Mouse (Mus musculus) left cerebral cortex, postnatal 25 days (tissue): Measurements from ENCODE around the gene Trim63. TPM values are rescaled to one million over a fixed set of nuclear protein-coding genes. Genes with fewer than 3 reads are reported as not detected.

Experiments used
- DNase-seq, 2 experiments: peaks; one replicate each; pipeline ENCODE4 v3.0.0; 2022; ENCODE audit warnings: low spot score in 2 of 2, mixed read lengths in 1 of 2
- intact Hi-C: fragments of 180-260 bp; cut with DNase I; formaldehyde crosslinking; loops from one replicate; pipeline ENCODE4 v1.15.1; 2025
- total RNA-seq, 2 experiments: library from RNA; stranded (reverse); gene quantifications; 2 replicates each; pipeline ENCODE4 v1.2.3; 2021

The Trim63 gene
- total RNA-seq, 2 experiments from 2014 or later, result 0.32 to 0.39 TPM

DNA sequence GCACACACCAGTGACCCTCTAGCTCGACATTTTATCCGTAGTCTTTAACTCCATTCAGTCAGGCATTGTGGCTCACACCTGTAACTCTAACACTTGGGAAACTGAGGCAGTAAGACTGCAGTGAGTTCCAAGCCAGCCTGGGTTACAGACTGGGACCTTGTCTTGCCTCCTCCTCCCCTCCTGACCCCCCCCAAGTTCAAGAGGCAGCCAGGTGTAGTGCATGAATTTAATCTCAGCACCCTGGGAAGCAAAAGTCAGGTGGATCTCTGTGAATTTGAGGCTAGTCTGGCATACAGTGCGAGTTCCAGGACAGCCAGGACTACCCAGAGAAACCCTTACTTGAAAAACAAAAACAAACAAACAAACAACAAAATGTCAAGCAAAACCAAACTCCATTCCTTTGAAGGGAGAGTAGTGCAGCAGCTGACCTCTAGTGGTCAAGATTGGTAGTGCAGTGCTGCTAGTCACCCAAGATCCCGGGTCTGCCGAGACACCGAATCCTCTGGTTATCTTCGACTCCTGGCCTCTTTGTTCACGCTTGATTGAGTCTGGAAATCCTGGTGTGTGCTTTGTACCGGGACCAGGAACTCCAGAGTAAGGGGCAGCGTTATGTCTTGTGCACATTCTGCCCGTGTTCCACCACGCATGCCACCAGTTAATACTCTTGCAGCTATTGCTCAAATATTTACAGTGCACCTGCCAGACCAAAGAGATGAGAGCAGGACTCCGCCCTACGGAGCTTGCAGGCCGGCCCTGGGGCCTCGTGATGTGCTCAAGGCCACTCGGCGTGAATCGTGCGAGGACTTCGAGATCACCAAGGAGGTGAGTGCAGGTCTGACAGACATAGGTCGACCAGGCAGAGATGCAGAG lies 41.9 kb downstream of the Trim63 start:
- DNase-seq, result peak; percentile 77 to 84
- intact Hi-C loops, result loop anchor here (5.0 kb wide), 1 partner anchor 105 kb away; the partner anchor contains the start of gene Grrp1

DNA sequence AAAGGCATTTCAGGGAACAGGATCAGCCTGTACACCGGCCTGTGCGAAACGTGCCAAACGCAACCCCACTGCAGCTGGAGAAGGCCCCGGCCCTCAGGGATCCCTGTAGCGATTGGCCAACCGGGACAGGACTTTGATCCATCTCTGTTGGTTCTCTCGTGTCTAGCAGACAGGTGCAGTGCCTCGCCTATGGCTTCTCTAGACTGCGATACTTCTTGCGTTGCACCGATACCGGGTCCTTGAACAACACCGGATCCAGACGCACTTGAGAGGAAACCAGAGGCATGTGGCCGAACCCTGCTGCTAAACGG lies 42.5 kb downstream of the Trim63 start:
- DNase-seq, result no peak
- intact Hi-C loops, result loop anchor here (5.0 kb wide), 1 partner anchor 105 kb away; the partner anchor contains the start of gene Grrp1

DNA sequence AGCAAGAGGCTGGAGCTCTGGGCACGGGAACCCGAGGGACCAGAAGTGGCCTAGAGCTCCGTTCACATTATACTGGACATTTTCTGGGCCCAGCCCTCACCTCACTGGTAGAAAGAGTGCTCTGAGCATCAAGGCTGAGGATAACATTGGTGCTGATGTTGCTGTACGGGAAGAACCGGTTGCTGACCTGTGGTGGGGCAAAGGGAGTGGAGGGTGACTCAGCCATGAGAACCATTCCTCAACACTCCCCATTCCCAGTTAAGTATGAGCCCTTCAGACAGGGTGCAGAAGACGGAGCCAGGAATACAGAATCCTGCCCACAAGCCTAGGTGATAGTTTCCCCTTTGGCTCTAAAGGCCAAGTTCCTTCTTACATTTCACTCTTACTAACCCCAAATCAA lies 44.7 kb downstream of the Trim63 start:
- intact Hi-C loops, result loop anchor here (5.0 kb wide), 1 partner anchor 107 kb away; the partner anchor contains the start of gene Grrp1
- DNase-seq, result no peak

DNA sequence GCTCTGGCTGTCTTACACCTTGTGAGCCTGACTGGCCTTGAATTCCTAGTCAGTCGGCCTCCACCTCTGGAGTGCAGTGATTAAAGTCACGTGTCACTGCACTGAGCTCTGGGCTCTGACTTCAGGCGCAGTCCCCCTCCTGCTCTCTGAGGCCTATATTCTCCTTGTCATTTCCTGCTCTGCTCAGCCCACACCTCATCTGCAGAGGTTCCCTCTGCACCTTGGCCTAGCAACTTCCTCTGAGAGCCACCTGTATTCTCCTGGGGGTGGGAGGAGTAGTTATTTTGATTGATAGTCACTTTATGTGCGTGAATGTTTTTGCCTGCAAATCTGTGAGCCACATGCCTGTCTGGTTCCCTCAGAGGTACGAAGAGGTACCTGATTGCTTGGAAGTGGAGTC lies 46.3 kb downstream of the Trim63 start:
- intact Hi-C loops, result no loop called here
- DNase-seq, result no peak

DNA sequence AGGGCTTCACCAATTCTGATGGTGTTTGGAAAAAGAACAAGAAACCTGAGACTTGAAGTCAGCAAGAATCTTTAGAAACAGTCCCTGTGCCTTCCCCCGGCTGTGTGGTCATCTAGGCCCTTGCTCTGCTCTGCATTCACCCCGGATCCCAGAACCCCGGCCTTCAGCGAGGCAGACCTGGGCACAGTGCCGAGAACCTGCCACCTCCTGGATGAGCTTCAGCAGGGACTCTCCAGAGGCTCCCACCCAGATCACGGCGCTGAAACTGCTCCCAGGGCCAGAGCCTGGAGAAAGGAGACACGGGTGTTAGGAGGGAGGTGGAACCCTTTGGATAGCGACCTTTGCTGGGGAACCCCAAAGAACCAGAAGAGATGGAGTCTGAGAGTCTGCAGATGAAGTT lies 47.2 kb downstream of the Trim63 start:
- no peak for DNase-seq
- intact Hi-C loops, result no loop called here

DNA sequence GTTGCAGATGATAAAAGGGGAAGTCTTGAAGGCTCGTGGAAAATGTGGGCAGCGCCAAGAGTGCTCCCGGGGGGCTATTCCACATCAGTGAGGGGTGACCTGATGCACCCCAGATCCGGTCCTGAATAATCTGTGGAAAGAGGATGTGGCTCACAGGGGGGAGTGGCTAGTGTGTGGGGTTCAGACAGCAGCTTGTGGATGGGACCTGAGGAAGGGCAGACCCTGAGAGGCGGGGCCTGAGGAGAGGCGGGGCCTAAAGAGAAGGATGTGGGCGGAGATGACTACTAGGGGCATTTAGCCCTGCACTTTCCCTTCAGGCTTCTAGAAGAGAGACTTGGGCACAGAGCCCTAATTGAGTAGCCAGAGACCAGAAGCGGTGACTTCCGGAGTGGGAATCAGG lies 47.7 kb downstream of the Trim63 start:
- intact Hi-C loops, result no loop called here
- no peak for DNase-seq

DNA sequence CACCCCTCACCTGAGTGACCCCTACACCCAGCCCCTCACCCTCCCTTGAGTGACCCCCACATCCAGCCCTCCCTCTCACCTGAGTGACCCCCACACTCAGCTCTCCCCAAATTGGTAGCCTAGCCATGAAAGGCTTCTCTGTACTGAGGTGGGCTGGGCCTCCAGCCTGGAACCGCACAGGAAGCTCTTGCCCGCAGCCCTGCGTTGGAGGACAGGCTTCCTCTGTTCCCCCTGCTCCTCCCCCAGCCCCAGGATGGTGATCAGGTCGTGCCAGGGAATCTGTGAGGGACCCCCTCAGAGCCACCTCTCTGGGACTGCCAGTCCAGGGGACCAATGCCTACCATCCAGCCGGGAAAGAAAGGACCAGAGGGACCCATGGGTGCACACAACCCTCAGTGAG lies 50.4 kb downstream of the Trim63 start:
- intact Hi-C loops, result no loop called here

DNA sequence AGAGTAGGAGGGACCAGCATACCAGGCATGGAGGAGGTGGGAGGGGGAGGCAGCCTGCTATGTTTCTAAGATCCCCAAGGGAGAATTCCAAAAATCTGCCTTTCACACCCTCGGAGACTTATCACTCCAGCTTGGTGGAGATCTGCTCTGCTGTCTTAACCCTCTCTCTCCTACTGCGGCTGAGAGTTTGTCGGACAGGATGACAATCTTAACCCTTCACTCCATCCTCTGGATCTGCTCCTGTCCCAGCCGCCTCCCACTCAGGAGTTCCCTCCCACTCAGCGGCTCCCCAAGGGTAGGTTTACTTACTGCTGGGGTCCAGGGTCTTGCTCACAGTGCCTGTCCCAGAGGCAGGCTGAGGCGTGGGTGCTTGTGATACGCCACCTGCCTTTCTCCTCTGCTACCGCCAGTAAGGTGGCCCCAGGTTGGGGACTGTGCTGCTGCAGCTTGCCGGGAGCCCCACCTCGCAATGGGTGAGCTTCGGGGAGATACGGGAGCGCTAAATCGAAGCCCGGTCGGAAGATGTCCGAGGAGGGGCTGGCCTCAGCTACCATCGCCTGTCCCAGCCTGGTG lies 55.8 kb downstream of the Trim63 start:
- DNase-seq, result peak; percentile 71 to 94
- intact Hi-C loops, result no loop called here

More for the DNA sequence above, 50.4 kb downstream of the Trim63 start:
- DNase-seq, result no peak

DNA sequence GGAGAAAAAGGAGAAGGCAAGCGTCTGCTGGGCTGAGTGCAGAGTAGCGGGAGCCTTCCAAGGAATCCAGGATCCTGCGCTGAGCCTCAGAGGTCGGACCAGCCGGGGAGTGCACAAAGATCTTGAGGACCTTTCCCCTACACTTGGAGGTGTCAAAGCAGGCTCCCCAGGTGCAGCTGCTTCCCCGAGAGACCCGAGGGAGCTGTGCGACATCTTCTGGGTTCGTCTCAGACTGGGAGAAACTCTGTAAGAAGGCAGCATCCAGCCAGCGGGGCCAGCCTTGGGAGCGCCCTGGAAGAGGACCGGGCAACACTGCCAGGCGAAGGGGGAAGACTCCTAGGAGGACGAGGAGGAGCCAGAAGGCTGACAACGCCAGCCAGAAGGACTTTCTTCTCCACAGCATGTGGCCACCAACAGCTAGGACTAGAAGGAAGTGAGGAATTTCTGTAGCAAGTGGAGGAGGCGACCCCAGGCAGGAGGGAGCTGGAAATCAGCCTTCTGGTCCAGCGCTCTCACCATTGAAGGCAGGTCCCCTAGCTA lies 56.5 kb downstream of the Trim63 start:
- intact Hi-C loops, result no loop called here
- peak in 1 of 2 experiments; percentile 45 for DNase-seq

DNA sequence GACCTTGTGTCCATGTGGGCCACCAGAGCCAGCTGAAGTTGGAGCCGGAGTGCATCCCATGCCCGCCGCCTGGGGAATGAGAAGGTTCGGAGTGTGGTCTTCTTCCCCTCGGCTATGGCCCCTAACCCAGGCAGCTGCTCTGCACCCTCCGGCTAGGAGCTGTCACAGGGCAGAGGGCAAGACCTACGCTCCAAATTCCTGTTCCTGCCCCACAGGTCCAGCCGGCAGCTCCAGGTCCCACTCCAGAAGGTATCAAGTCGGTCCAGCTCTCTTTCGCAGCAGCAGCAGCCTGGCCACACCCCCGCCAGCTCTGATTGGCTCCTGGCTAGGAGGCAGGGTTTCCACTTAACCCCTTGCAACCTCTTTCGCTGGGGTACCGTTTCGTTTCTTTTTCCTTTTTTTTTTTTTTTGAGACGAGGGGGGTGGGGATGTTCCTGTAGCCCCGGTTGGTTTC lies 57.4 kb downstream of the Trim63 start:
- intact Hi-C loops, result no loop called here
- peak; percentile 86 to 93 for DNase-seq

DNA sequence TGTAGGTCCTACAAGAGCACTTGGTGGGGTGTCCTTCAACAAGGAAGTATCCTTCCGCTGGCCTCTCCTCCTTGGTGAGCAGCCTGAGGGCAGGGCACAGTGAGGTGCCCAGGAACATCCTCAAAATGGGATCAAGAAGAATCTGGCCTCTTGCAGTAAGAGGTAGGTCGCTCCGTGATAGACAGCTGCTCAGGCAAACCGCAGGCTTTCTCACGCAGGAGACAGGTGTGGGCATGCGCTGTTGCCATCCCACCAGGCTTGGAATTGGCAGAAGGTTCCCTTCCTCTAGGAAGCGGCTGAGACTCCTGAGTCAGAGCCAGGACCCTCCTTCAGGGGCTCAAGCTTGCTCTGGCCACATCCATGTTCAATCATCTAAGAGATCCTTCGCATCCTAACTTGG lies 58.4 kb downstream of the Trim63 start:
- intact Hi-C loops, result no loop called here
- DNase-seq, result peak in 1 of 2 experiments; percentile 60

DNA sequence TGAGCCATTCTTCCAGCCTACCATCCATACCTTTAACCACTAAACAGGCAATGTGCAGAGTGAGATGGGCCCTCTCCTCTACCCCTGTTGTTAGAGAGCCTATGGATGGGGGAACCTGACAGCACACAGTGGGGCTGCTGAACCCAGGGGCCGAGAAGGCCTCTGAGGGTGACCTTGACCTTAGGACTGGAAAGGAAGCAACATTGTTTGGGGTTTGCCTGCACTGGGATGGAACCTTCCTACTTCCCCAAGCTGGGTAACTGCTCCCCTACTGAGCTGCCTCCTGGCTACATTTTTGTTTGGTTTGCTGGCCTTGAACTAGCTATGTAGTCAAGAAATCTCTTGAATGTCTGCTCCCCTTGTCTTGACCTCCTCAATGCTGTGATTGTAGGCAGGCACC lies 59.4 kb downstream of the Trim63 start:
- no peak for DNase-seq
- intact Hi-C loops, result no loop called here

DNA sequence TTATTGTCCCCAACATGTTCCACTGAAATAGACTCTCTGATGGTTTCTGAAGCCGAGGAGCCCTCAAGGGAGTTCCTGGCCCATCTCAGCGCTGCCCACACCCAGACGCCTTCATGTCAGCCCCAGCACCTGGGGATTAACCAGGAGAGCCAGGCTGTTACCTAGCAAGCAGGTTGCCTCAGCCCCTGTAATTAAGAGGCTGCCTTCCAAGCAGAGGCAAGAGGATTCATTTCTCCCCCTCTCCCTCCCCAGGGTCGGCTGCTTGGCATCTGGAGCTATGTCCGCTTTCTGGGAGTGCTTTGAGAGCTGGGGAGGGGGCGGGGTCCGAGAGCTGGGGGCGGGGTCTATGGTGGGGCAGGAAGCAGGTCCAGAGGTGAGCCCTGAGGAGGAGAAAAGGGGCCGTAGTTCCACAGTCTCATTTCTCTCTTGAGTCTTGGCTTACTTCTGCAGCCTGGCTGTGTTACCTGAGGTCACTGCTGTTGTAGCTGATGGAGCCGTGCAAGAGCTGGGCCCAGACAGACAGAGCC lies 63.2 kb downstream of the Trim63 start:
- no peak for DNase-seq
- intact Hi-C loops, result no loop called here

Other genes starting within 250 kb of the Trim63 start
- gene Cd52, start 220.0 kb upstream of the Trim63 start, total RNA-seq, result 1 to 10 TPM; 1.6 to 3.4 TPM
- gene Ubxn11, start 212.6 kb upstream of the Trim63 start, total RNA-seq, result 10 to 100 TPM; 29.5 to 34.7 TPM
- gene Sh3bgrl3, start 186.3 kb upstream of the Trim63 start, total RNA-seq, result 100 to 1,000 TPM; 212 to 218 TPM
- 10 to 100 TPM; 12.2 to 13.6 TPM for gene Cep85, start 128.0 kb upstream of the Trim63 start, total RNA-seq
- gene Gm7534, start 112.1 kb upstream of the Trim63 start, total RNA-seq, result not detected
- gene Catsper4, start 87.7 kb upstream of the Trim63 start, total RNA-seq, result not detected
- gene Cnksr1, start 76.7 kb upstream of the Trim63 start, total RNA-seq, result under 1 TPM; 0.23 to 0.46 TPM
- gene E130218I03Rik, start 71.5 kb upstream of the Trim63 start, total RNA-seq, result not detected
- 10 to 100 TPM; 10.3 to 10.5 TPM for gene Zfp593, start 69.5 kb upstream of the Trim63 start, total RNA-seq
- not detected for gene Gm30191, start 68.2 kb upstream of the Trim63 start, total RNA-seq
- 1 to 10 TPM; 4.0 TPM for gene Grrp1, start 61.0 kb upstream of the Trim63 start, total RNA-seq
- 10 to 100 TPM; 18.6 to 19.8 TPM for gene Pdik1l, start 27.2 kb upstream of the Trim63 start, total RNA-seq
- not detected for gene Slc30a2, start 28.1 kb downstream of the Trim63 start, total RNA-seq
- gene Extl1, start 68.7 kb downstream of the Trim63 start, total RNA-seq, result 10 to 100 TPM; 49.2 to 52.5 TPM
- 1 to 10 TPM; 5.3 to 9.1 TPM for gene Pafah2, start 81.2 kb downstream of the Trim63 start, total RNA-seq
- gene Stmn1, start 153.2 kb downstream of the Trim63 start, total RNA-seq, result 1,000 to 10,000 TPM in 1 of 2 experiments, 100 to 1,000 TPM in 1; 940 to 1,084 TPM
- 10 to 100 TPM; 61.2 to 63.3 TPM for gene Paqr7, start 181.6 kb downstream of the Trim63 start, total RNA-seq
- under 1 TPM; 0.37 to 0.60 TPM for gene Aunip, start 195.9 kb downstream of the Trim63 start, total RNA-seq
- 10 to 100 TPM; 60.2 to 60.7 TPM for gene Mtfr1l, start 220.3 kb downstream of the Trim63 start, total RNA-seq
- 10 to 100 TPM; 18.6 to 20.9 TPM for gene Selenon, start 237.0 kb downstream of the Trim63 start, total RNA-seq